Mouse (Mus musculus) adrenal gland, adult 8-10 months (tissue): Measurements from ENCODE around the gene Gm20388. TPM values are rescaled to one million over a fixed set of nuclear protein-coding genes. Genes with fewer than 3 reads are reported as not detected.
"Not testable (repeated sequence)": the region's sequence is repeated elsewhere in the genome, so short reads cannot be mapped to it uniquely, and the experiment has no call there.

Source experiments
- DNase-seq: peaks from one replicate; pipeline ENCODE4 v3.0.0; 2022
- total RNA-seq, 4 experiments: library from RNA; stranded (reverse); gene quantifications; 2 replicates each; pipeline ENCODE4 v1.2.4; 2022

The Gm20388 gene
- total RNA-seq, 4 experiments from 2014 or later = 1.7 to 16.9 (median 5.8) TPM

GRCm38 (mm10) chr8:121280414-121280813, 1369.8 kb downstream of the Gm20388 start:
- no peak for DNase-seq

DNA sequence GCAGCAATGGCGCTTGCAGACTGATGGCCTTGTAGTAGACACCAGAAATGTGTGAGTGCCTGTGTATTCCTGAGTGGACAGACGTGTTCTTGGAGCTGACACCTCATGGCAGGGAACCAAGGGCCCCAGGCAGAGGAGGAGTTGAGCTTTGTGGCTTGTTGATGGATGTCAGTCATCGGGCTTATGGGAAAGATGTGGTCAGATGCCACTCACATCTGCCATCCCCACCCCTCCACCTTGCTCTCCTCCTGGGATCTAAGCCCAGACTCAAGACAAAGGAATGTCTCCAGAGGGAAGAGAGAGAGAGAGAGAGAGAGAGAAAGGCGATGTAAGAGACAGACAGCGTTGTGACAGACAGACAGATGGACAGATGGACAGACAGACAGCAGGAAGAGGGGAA, 1378.7 kb downstream of the Gm20388 start:
- no peak for DNase-seq

DNA sequence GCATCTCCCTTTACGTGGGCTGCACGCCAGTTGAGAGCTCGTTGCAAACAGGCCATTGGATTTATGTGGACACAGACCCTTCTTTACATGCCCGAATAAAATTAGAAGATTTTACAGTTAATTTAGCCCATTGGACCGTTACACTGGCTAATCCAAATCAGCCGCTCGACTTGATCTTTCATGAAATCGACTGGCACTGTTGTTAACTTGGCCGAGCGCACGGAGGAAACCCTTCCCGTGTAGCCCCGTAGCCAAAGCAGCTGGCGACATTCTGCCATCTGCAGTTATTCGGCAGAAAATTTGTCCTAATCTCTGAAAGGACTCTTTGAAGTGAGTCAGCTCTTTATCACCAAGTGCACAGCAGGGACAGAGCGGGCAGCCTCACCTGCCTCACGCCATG, 1379.9 kb downstream of the Gm20388 start:
- no peak for DNase-seq

GRCm38 (mm10) chr8:121293418-121293817, 1382.8 kb downstream of the Gm20388 start:
- no peak for DNase-seq

GRCm38 (mm10) chr8:121294234-121295108, 1383.8 kb downstream of the Gm20388 start:
- no peak for DNase-seq

DNA sequence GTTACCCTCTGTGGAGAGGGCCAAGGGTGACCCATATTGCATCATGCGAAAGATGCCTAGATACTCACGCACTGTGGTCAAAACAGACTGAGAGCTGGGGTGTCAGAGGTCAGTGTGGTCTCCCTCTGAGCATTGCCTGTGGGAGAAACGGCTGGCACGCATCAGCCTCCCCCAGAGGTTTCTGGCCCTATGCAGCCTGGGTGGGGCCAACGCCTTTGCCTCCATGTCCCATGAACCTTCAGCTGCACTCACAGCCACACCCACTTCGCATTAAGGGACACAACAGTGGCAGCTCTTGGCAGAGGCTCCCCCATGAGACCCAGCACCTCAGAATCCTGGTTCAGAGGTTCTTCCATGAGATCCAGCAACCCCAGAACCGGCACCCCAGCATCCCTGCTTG, 1385.4 kb downstream of the Gm20388 start:
- DNase-seq = no peak

- no peak for DNase-seq
These were observed 1386.0 kb downstream of the Gm20388 start for GRCm38 (mm10) chr8:121296597-121296996.

DNA sequence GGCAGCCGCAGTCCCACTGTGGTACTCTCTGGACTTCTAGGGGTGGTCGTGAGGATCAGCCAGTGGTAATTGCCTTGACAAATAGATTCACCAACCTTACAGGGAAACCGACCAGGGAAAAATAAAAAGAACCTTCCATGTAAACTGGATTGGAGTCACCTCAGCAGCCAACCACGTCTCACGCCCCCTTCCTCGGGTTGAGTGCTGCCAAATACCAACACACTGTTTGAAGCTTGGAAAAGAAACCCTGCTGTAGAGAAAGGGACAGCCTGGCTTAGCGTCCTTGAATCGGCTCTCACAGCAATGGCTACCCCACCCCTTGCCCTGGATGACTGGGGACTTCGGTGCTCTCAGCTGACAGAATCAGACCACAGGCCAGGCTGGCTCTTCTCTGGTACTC, 1386.7 kb downstream of the Gm20388 start:
- no peak for DNase-seq

DNA sequence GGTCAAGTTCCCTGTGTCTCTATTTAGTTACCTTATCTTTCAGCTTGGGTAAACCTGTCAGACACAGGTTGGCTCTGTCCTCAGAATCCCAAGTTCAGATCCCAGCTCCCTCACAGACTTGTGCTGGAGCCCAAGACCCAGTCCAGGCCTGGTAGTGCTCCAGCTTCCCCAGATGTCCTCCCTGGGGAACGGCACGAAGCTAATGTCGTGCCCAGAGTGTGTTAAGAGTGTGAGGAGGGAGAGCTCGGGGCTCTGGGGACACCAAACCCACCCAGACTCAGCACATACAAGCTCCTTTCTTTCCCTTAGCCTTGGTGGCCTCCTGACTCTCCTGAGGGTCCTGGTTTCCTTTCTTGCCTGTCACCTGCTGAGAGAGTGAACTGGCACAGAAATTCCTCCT, 1389.4 kb downstream of the Gm20388 start:
- no peak for DNase-seq

DNA sequence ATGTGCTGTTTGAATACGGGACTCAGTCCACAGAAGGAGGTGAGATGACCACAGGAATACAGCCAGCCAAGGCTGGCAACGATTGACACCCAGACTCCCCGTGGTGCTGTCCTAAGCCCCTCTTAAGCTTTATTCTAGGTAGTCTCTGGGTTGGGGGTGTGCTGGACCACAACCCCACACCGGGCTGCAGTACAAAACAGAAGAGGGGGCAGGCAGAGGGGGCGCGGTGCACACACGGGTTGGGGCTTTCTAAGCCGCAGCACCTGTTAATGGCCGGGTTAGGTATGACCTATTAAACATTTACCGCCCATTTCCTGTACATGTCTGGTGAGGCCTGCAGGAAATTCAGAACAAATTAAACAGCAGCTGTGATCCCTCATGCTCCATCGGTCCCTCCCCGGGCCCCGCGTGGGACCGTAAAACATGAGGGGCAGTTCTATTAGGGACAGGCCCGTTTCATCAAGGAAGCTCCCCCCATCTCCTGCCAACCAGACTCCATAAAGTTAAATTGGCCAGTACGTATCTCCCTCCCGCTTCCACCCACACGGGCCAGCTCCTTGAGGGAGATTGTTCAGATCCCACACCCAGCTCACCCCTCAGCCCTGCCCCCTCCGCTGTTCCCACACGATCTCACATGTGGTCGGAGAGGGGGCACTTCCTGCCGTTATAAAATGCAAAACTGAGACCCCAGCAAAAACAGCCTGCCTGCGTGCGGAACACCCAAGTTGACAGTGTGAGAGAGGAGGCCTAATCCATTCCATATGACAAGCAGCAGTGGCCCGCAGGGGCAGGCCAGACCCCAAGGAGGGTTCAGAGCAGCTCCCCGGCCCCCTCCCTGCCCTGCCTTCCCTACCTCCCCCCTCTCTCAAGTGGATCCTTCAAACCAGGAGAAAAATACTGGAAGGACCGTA, 1390.1 kb downstream of the Gm20388 start:
- DNase-seq = no peak

DNA sequence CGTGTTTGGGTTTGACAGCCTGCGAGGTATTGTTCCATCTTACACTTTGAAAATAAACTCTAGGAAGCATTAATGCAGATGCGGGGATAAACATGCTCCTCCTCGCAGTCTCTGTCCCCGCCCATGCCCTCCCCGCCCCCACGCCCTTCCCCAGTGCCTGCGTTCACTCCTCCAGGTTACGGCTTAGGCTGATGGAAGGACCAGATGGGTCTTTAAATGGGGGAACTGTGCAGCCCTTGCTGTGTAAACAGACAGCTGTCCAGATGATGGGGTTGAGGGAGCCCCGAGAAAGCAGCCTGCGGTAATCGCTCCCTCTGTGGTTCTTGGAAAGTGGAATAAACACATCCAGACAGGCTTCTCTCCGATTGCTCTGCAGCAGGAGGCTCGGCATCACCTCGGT, 1390.8 kb downstream of the Gm20388 start:
- DNase-seq = no peak

GRCm38 (mm10) chr8:121301978-121302649, 1391.5 kb downstream of the Gm20388 start:
- no peak for DNase-seq

DNA sequence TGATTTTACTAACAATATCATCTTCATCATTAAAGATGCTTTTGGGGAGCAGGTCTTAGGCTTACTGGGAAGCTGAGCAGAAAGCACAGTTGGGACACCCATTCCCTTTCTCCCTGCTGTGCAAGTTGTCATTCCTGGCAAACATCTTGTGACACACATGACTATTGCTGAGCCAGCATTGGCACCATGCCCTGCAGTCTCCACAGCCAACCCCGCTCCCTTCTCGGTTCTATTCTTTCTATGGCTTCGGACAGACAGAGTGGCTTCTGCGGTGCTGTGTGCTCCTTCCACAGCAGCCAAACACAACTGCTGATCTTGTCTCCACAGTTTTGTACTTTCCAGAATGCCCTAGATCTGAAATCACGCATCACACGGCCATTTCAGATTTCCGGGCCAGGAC, 1397.1 kb downstream of the Gm20388 start:
- no peak for DNase-seq

- DNase-seq = peak; percentile 19
These were observed 1400.6 kb downstream of the Gm20388 start for GRCm38 (mm10) chr8:121310976-121311819.

DNA sequence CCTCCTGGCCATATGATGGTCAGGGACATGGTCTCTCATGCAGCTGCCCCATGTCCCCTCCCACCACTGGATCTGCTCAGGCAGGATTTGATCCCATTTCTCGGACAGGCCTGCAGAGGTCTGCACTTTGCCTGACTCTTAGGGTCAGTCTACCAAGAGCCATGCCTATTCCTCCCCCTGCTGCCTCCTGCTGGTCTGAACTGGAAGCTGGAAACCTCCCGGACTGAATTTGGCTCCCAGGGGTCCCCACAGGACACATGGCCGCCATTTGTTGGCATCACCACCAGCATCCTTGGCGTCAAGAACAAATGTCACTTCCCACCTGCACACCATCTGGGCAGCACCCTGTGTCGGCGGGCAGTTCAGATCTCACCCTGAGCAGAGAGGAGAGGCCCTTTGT, 1402.8 kb downstream of the Gm20388 start:
- no peak for DNase-seq

DNA sequence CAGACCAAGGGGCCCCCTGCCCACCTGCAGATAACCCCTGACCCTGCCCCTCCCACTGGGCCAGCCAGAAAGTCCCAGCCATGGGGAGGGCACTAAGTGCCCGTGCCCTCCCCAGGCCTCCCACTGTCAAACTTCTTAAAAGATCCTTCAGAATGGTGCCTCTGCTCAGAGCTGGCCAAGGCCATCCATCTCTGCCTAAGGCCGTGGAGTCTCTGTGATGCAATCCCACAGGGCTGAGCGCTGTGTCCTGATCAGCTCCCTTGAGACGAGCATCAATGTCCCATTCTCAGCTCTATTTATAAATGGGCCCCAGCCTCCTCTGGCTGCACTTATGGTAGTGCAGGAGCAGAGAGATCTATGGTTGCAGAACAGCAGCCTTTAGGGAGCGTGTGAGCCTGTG, 1403.4 kb downstream of the Gm20388 start:
- peak; percentile 36 for DNase-seq

- DNase-seq = no peak
These were observed 1404.9 kb downstream of the Gm20388 start for GRCm38 (mm10) chr8:121315569-121315968.

DNA sequence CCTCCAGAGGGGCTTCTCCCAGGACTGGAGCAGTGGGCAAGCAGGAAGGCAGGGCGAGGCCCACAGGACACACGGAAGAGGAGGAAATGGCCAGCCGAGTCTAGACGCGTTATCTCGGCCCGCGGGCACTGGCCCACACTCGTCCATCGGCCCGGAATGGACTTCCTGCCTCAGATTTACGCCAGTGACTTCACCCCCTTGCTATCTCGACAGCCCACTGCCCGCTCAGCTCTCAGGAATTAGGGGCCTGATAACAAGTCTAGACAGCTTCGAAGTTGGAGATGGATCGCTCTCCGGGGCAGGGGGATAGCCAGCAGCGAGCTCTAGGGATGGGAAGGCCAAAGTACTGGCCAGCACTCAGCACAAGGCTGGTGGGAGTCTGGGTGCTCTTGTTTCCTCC, 1405.4 kb downstream of the Gm20388 start:
- DNase-seq = no peak

DNA sequence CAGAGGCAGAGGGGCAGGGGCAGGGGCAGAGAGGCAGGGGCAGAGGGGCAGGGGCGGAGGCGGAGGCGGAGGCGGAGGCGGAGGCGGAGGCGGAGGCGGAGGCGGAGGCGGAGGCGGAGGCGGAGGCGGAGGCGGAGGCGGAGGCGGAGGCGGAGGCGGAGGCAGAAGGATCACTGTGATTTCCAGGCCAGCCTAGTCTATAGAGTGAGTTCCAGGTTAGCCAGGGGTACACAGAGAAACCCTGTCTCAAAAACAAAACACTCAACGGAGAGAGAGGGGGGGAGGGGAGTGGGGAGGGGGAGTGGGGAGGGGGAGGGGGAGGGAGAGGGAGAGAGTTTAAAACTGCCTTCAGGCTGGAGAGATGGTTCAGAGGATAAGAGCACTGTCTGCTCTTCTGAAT, 1408.1 kb downstream of the Gm20388 start:
- DNase-seq = not testable (repeated sequence)

DNA sequence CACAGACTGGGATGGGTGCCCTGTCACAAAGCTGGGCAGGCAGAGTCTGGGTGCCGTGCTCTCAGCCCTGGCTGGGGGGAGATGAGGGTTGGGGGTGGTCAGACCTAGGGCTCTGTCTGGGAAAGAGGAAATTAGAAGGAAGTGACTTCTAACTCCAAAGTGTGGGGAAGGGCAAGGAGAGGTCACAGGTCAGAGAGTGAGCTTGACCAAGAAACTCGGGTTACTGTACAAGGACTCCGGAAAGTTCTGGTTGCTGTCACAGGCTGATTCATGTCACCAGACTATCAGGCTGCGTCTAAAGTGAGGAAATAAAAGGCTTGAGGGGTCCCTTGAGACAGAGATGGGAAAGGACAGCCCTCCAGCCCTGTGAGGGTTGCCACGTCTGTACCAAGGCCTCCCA, 1408.8 kb downstream of the Gm20388 start:
- DNase-seq = no peak

GRCm38 (mm10) chr8:121326164-121326910, 1415.7 kb downstream of the Gm20388 start:
- no peak for DNase-seq
